In genomic region chr10:57000892-57001722, GRCm38 (mm10) we compare ENCODE assay signal across 8 mouse cellular contexts.
A peak's percentile ranks its signal among the peaks of the same experiment; 100 is the strongest.
DNase-seq lines count a peak whose midpoint lies in the region; ATAC-seq lines count a peak whose summit lies in the region.

No protein-coding gene starts in this region.

- H3K36me3 ChIP-seq in embryonic facial prominence, embryonic 12.5 days = no peaks in the 10 kb centered on the region
- H3K36me3 ChIP-seq in heart, embryonic 14.5 days (ENCODE audit: control insufficient read depth, insufficient read depth, low read length) = no peaks in the 10 kb centered on the region
- no peaks in the 10 kb centered on the region for H3K36me3 ChIP-seq in kidney, embryonic 16.5 days (ENCODE audit: insufficient read depth, low read length)
- H3K36me3 ChIP-seq in limb, embryonic 15.5 days = no peaks in the 10 kb centered on the region

- DNase-seq in CD4-positive helper T cell, adult 2 months (ENCODE audit: low read depth, low spot score) = peak; percentile 6
- peak; percentile 2 for DNase-seq in adrenal gland, postnatal 25 days
- peak; percentile 6 to 31 for DNase-seq in natural killer cell, adult 2 months (ENCODE audit: low spot score in 2 of 2)
- DNase-seq in testis, postnatal 10 days (ENCODE audit: low spot score) = peak; percentile 38

- no peak overlapping the region for H3K27ac ChIP-seq in embryonic facial prominence, embryonic 12.5 days
- H3K27ac ChIP-seq in heart, embryonic 14.5 days (replicated peaks in 1 of 2; ENCODE audit: control insufficient read depth in 1 of 2, insufficient read depth in 1 of 2, low read depth in 2 of 2, low read length in 2 of 2) = no peak overlapping the region
- H3K27ac ChIP-seq in kidney, embryonic 16.5 days (ENCODE audit: low read length) = no peak overlapping the region
- H3K27ac ChIP-seq in limb, embryonic 15.5 days = no peak overlapping the region

- no peaks in the 10 kb centered on the region for H3K9me3 ChIP-seq in embryonic facial prominence, embryonic 12.5 days
- H3K9me3 ChIP-seq in heart, embryonic 14.5 days (ENCODE audit: control insufficient read depth, low read length) = no peaks in the 10 kb centered on the region
- no peaks in the 10 kb centered on the region for H3K9me3 ChIP-seq in kidney, embryonic 16.5 days (ENCODE audit: low read length)
- no peaks in the 10 kb centered on the region for H3K9me3 ChIP-seq in limb, embryonic 15.5 days

- H3K4me1 ChIP-seq in embryonic facial prominence, embryonic 12.5 days = peaks cover 4% of the 10 kb centered on the region; the same call in 1 of the 2 replicates
- 0 out of 4 replicates have a peak, but pooled peaks cover 0 to 2% of the 10 kb centered on the region in 2 experiments for H3K4me1 ChIP-seq in heart, embryonic 14.5 days (ENCODE audit: control insufficient read depth in 2 of 2, insufficient read depth in 2 of 2, low read length in 2 of 2)
- H3K4me1 ChIP-seq in kidney, embryonic 16.5 days (ENCODE audit: insufficient read depth, low read length) = 0 out of 2 replicates have a peak, but pooled peaks cover 8% of the 10 kb centered on the region
- no peaks in the 10 kb centered on the region for H3K4me1 ChIP-seq in limb, embryonic 15.5 days

- H3K27me3 ChIP-seq in embryonic facial prominence, embryonic 12.5 days = no peaks in the 10 kb centered on the region
- H3K27me3 ChIP-seq in heart, embryonic 14.5 days (ENCODE audit: control insufficient read depth, insufficient read depth, low read length) = no peaks in the 10 kb centered on the region
- H3K27me3 ChIP-seq in kidney, embryonic 16.5 days (ENCODE audit: insufficient read depth, low read length) = no peaks in the 10 kb centered on the region
- H3K27me3 ChIP-seq in limb, embryonic 15.5 days = no peaks in the 10 kb centered on the region

- 23% methylated on average over 16 of the region's 16 CpGs for WGBS in embryonic facial prominence, embryonic 12.5 days
- 25% methylated on average over 16 of the region's 16 CpGs for WGBS in heart, embryonic 14.5 days
- WGBS in kidney, embryonic 16.5 days = 18% methylated on average over 16 of the region's 16 CpGs
- WGBS in limb, embryonic 15.5 days = 21% methylated on average over 16 of the region's 16 CpGs

- peak overlapping the region; percentile 21 for H3K4me2 ChIP-seq in embryonic facial prominence, embryonic 12.5 days (replicated peaks)
- peak overlapping the region; percentile 48 for H3K4me2 ChIP-seq in heart, embryonic 14.5 days (ENCODE audit: low read length)
- peak overlapping the region; percentile 43 for H3K4me2 ChIP-seq in kidney, embryonic 16.5 days (replicated peaks; ENCODE audit: low read depth, low read length)
- H3K4me2 ChIP-seq in limb, embryonic 15.5 days = peak overlapping the region; percentile 30; the same call in 1 of the 2 replicates

- H3K4me3 ChIP-seq in embryonic facial prominence, embryonic 12.5 days = no peak overlapping the region
- no peak overlapping the region for H3K4me3 ChIP-seq in heart, embryonic 14.5 days (ENCODE audit: control insufficient read depth in 1 of 2, insufficient read depth in 1 of 2, low read depth in 1 of 2, low read length in 2 of 2)
- peak overlapping the region; percentile 23 for H3K4me3 ChIP-seq in kidney, embryonic 16.5 days (ENCODE audit: low read length)
- no peak overlapping the region for H3K4me3 ChIP-seq in limb, embryonic 15.5 days

- H3K9ac ChIP-seq in embryonic facial prominence, embryonic 12.5 days = no peak overlapping the region
- no peak overlapping the region for H3K9ac ChIP-seq in heart, embryonic 14.5 days (ENCODE audit: low read length)
- H3K9ac ChIP-seq in kidney, embryonic 16.5 days (replicated peaks; ENCODE audit: low read length) = 0 out of 2 replicates have a peak overlapping the region, but pooled peaks have one; percentile 26
- H3K9ac ChIP-seq in limb, embryonic 15.5 days = no peak overlapping the region

- no peak for ATAC-seq in embryonic facial prominence, embryonic 12.5 days (ENCODE audit: insufficient number of reproducible peaks, insufficient read depth, low FRiP score, low TSS enrichment)
- peak; percentile 31; the same call in 1 of the 2 replicates for ATAC-seq in heart, embryonic 14.5 days (ENCODE audit: insufficient number of reproducible peaks, insufficient read depth, low FRiP score, low read depth)
- ATAC-seq in kidney, embryonic 16.5 days (ENCODE audit: low FRiP score, low TSS enrichment) = peak; percentile 74
- ATAC-seq in limb, embryonic 15.5 days (ENCODE audit: insufficient number of reproducible peaks, low FRiP score, low TSS enrichment, low read depth) = peak; percentile 30; the same call in 1 of the 2 replicates
